Mouse (Mus musculus) embryonic fibroblast, embryonic 13.5 days (primary cell): Measurements from ENCODE around the gene Mob2. TPM values are rescaled to one million over a fixed set of nuclear protein-coding genes. Genes with fewer than 3 reads are reported as not detected.

ENCODE experiments used
- H3K27ac ChIP-seq: 2 replicates; pipeline ENCODE4 v1.5.1; 2012; ENCODE audit warnings: low read length, control low read depth, inconsistent platforms; ENCODE audit not compliant: insufficient read depth
- H3K4me1 ChIP-seq: 2 replicates; pipeline ENCODE4 v1.6.1; 2011; ENCODE audit warnings: low read length; ENCODE audit not compliant: control insufficient read depth, insufficient read depth
- H3K4me3 ChIP-seq: 2 replicates; pipeline ENCODE4 v1.5.1; 2011; ENCODE audit warnings: mild to moderate bottlenecking, control low read depth, low read length; ENCODE audit not compliant: insufficient read depth
- CTCF ChIP-seq: IDR thresholded peaks from 2 replicates; pipeline ENCODE4 v1.5.1; 2011; ENCODE audit warnings: mild to moderate bottlenecking, control low read depth, low read length, moderate library complexity, borderline replicate concordance; ENCODE audit not compliant: insufficient read depth
- POLR2A ChIP-seq: IDR thresholded peaks from 2 replicates; pipeline ENCODE4 v1.6.1; 2011; ENCODE audit warnings: low read depth, mild to moderate bottlenecking, control low read depth, low read length, moderate library complexity
- polyA plus RNA-seq: library from polyadenylated mRNA; stranded (reverse); fragments of >200 nt; gene quantifications from 2 replicates; pipeline ENCODE4 v1.2.4, GENCODE M21; 2011; ENCODE audit warnings: low read depth; ENCODE audit not compliant: missing spikeins, insufficient read length

The Mob2 gene
- polyA plus RNA-seq, result 15.2 and 15.9 TPM in 2 replicates

GRCm38 (mm10) chr7:142060931-142061565, at the start of gene Mob2:
TSS of gene Mob2 (minus strand) at chr7:142061065.
- Histone ChIP-seq H3K4me1 (peaks cover 7% of the 10 kb centered on the region), H3K4me3 (peak within 1 kb of the TSS; percentile 90), H3K27ac (no peak within 1 kb of the TSS)
- TF ChIP-seq POLR2A (peak; percentile 80), CTCF (no peak)

- Histone ChIP-seq H3K4me3 (no peak overlapping the region), H3K27ac (no peak overlapping the region), H3K4me1 (no peaks in the 10 kb centered on the region)
- TF ChIP-seq CTCF, result no peak
- no peak for TF ChIP-seq POLR2A
Measured at GRCm38 (mm10) chr7:142104747-142105146, 43.9 kb upstream of the Mob2 start.

GRCm38 (mm10) chr7:142097776-142098175, 36.9 kb upstream of the Mob2 start:
- Histone ChIP-seq H3K4me3 (no peak overlapping the region), H3K27ac (no peak overlapping the region), H3K4me1 (peaks cover 6% of the 10 kb centered on the region)
- TF ChIP-seq POLR2A (no peak), CTCF (peak; percentile 100)

- Histone ChIP-seq H3K4me3 (no peak overlapping the region), H3K4me1 (peaks cover 6% of the 10 kb centered on the region), H3K27ac (no peak overlapping the region)
- TF ChIP-seq CTCF, result no peak
- no peak for TF ChIP-seq POLR2A
Measured at GRCm38 (mm10) chr7:142096701-142097100, 35.8 kb upstream of the Mob2 start.

- Histone ChIP-seq H3K4me3 (peak within 1 kb of the TSS; percentile 78), H3K27ac (no peak within 1 kb of the TSS), H3K4me1 (peaks cover 6% of the 10 kb centered on the region)
- TF ChIP-seq CTCF, result peak; percentile 42
- TF ChIP-seq POLR2A, result peak; percentile 22; the same call in 1 of the 2 replicates
Measured at GRCm38 (mm10) chr7:142095183-142095931, 34.5 kb upstream of the Mob2 start, which contains the start of gene Dusp8. TSS of gene Dusp8 (minus strand) at chr7:142095843.

- Histone ChIP-seq H3K4me3 (peak overlapping the region; percentile 78), H3K27ac (no peak overlapping the region), H3K4me1 (peaks cover 6% of the 10 kb centered on the region)
- TF ChIP-seq CTCF (no peak), POLR2A (no peak)
Measured at GRCm38 (mm10) chr7:142094301-142095143, 33.7 kb upstream of the Mob2 start.

- H3K27ac ChIP-seq, result no peak overlapping the region
- peak overlapping the region; percentile 78 for H3K4me3 ChIP-seq
- no peak for TF ChIP-seq POLR2A
- TF ChIP-seq CTCF, result no peak
- H3K4me1 ChIP-seq, result peaks cover 12% of the 10 kb centered on the region
Measured at GRCm38 (mm10) chr7:142093696-142094240, 32.9 kb upstream of the Mob2 start.

- TF ChIP-seq CTCF, result no peak
- no peak for TF ChIP-seq POLR2A
Measured at GRCm38 (mm10) chr7:142092991-142093390, 32.1 kb upstream of the Mob2 start.

GRCm38 (mm10) chr7:142091848-142092247, 31.0 kb upstream of the Mob2 start:
- Histone ChIP-seq H3K4me3 (no peak overlapping the region), H3K4me1 (peaks cover 19% of the 10 kb centered on the region), H3K27ac (no peak overlapping the region)
- TF ChIP-seq POLR2A (no peak), CTCF (no peak)

More at GRCm38 (mm10) chr7:142092991-142093390, 32.1 kb upstream of the Mob2 start:
- Histone ChIP-seq H3K4me1 (peaks cover 19% of the 10 kb centered on the region), H3K27ac (no peak overlapping the region), H3K4me3 (no peak overlapping the region; the same call in 1 of the 2 replicates)
